Mouse (Mus musculus) hindbrain, embryonic 14.5 days (tissue): ENCODE data around the gene Psmd3. TPM values are rescaled to one million over a fixed set of nuclear protein-coding genes. Genes with fewer than 3 reads are reported as not detected.
A peak's percentile ranks its signal among the peaks of the same experiment; 100 is the strongest.

ENCODE experiments used
- ATAC-seq: fragments of 200-750 bp; cut with Nextera tagmentation; 2 replicates; pipeline ENCODE4 v1.8.0; 2017; ENCODE audit warnings: moderate number of reproducible peaks, mild to moderate bottlenecking, moderate TSS enrichment, moderate library complexity; ENCODE audit not compliant: low FRiP score
- DNase-seq: peaks from one replicate; pipeline ENCODE4 v3.0.0-alpha.2; 2015; ENCODE audit warnings: low spot score
- H3K27ac ChIP-seq: fragments of 300-500 bp; sonication (generic); 2 replicates; pipeline ENCODE4 v1.5.1; 2014; ENCODE audit warnings: mild to moderate bottlenecking, moderate library complexity
- H3K27me3 ChIP-seq: fragments of 300-500 bp; sonication (generic); 2 replicates; pipeline ENCODE4 v1.6.1; 2014; ENCODE audit warnings: mild to moderate bottlenecking, low read length, mixed read lengths; ENCODE audit not compliant: control insufficient read depth, insufficient read depth
- H3K36me3 ChIP-seq: fragments of 300-500 bp; sonication (generic); replicated peaks from 2 replicates; pipeline ENCODE4 v1.6.1; 2014; ENCODE audit not compliant: control insufficient read depth, insufficient read depth
- H3K4me1 ChIP-seq: fragments of 300-500 bp; sonication (generic); replicated peaks from 2 replicates; pipeline ENCODE4 v1.6.1; 2014; ENCODE audit warnings: antibody characterized with exemption, low read length, mixed read lengths; ENCODE audit not compliant: control insufficient read depth, insufficient read depth
- H3K4me2 ChIP-seq: fragments of 300-500 bp; sonication (generic); replicated peaks from 2 replicates; pipeline ENCODE4 v1.6.1; 2014; ENCODE audit warnings: mild to moderate bottlenecking, moderate library complexity
- H3K4me3 ChIP-seq: fragments of 300-500 bp; sonication (generic); replicated peaks from 2 replicates; pipeline ENCODE4 v1.5.1; 2014; ENCODE audit warnings: mild to moderate bottlenecking, low read length
- H3K9ac ChIP-seq: fragments of 300-500 bp; sonication (generic); 2 replicates; pipeline ENCODE4 v1.6.1; 2014
- H3K9me3 ChIP-seq: fragments of 300-500 bp; sonication (generic); 2 replicates; pipeline ENCODE4 v1.6.1; 2016; ENCODE audit warnings: low read length; ENCODE audit not compliant: control insufficient read depth
- WGBS: fragments of 180-500 bp; shearing (Covaris S2); extraction: QIAGEN DNeasy Blood & Tissue Kit; methylation state at CpG from one replicate; pipeline ENCODE4 v1.1.7; 2014; 5-methylcytosine and 5-hydroxymethylcytosine counted together
- polyA plus RNA-seq: library from polyadenylated mRNA; unstranded; fragments of >200 nt; fragmentation: Nextera tagmentation; extraction: Ambion mirVana; gene quantifications from 2 replicates; pipeline ENCODE4 v1.2.1, GENCODE M21; 2014

The Psmd3 gene
- polyA plus RNA-seq, 1 experiment from 2014 or later = 130 TPM

DNA sequence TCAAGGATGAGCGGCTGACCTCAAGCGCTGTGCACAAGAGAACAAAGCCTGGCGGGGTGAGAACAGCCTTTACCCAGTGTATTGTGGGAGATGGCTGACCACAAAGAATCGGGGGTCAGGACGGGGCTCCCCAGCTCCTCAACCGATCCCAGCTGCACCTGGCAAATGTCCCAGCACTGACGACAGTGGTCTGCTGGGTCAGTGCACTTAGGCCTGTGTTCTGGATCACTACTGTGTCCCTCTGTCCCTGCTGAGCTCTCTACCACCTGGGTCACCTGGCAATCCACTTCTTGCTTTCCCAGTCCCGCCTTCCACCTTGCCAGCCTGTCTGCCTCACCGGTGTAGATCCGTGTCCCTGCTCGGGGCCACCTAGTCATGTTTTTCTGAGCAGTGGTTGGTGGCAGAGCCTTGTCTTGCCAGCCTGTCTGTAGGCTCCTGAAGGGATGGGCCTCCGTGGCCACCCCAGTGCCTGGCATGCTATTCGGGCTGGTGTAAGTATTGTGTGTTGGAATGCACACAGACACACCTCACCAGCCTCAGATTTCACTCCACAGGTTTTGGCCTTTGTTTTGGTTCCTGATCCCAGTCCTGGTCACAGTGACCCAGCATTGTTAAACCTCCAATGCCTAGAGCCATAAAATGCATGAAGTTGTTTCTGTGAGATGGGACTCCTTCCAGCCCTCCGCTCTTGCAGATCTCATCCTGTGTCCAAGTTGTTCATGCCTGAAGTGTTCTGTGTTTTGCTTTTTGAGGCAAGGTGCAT, 14.3 kb downstream of the Psmd3 start:
- no peak for ATAC-seq
- H3K36me3 ChIP-seq = peaks cover 54% of the 10 kb centered on the region

GRCm38 (mm10) chr11:98697225-98697624, 14.9 kb downstream of the Psmd3 start:
- Histone ChIP-seq H3K9ac (no peak overlapping the region), H3K36me3 (peaks cover 48% of the 10 kb centered on the region), H3K27me3 (no peaks in the 10 kb centered on the region), H3K27ac (no peak overlapping the region), H3K4me1 (no peaks in the 10 kb centered on the region; the same call in 1 of the 2 replicates), H3K4me3 (no peak overlapping the region), H3K4me2 (no peak overlapping the region), H3K9me3 (no peaks in the 10 kb centered on the region)
- no peak for ATAC-seq
- WGBS = 90% methylated on average over 12 of the region's 12 CpGs
- no peak for DNase-seq

More for the DNA sequence above, 14.3 kb downstream of the Psmd3 start:
- H3K4me2 ChIP-seq = no peak overlapping the region
- H3K9ac ChIP-seq = no peak overlapping the region
- H3K27ac ChIP-seq = no peak overlapping the region
- no peaks in the 10 kb centered on the region for H3K9me3 ChIP-seq
- no peak overlapping the region for H3K4me3 ChIP-seq
- H3K4me1 ChIP-seq = no peaks in the 10 kb centered on the region
- no peak for DNase-seq
- WGBS = 87% methylated on average over 14 of the region's 14 CpGs
- no peaks in the 10 kb centered on the region for H3K27me3 ChIP-seq

DNA sequence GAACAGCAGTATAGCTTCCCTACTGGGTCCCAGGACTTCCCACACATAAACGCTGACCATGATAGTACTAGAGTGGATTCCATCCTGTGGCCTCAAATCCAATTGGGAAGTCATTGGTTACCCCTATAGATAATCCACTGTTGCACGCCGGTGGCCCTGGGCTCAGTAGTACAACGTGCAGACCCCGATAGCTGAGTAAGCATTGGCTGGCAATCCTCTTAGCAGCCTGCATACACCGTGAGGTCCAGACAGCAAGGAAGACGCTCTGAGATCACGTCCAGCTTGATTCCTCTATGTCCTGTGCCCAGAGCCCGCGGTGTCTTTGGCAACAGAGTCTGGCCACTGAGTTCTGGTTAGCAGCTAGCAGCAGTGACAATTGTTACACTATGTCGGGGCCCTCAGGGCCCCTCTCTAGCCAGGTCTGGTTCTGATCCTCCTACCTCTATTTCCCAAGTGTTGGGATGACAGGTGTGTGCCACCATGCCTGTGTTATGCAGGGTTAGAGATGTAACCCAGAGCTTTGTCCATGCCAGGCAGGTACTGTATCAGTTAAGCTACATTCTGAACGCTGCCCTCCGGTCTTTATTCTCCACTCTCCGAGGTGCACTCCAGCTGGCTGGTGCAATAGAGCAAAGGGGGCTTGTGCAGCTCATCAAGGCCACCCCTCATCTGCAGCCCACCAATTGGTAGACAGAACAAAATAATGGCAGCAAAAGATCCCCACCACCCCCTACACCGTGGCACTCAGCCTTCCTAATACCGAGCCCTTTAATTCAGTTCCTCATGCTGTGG, 16.7 kb downstream of the Psmd3 start:
- Histone ChIP-seq H3K27me3 (no peaks in the 10 kb centered on the region), H3K9ac (no peak overlapping the region), H3K27ac (no peak overlapping the region), H3K9me3 (no peaks in the 10 kb centered on the region), H3K4me3 (no peak overlapping the region), H3K36me3 (peaks cover 33% of the 10 kb centered on the region), H3K4me2 (no peak overlapping the region), H3K4me1 (no peaks in the 10 kb centered on the region; the same call in 1 of the 2 replicates)
- WGBS = 88% methylated on average over 16 of the region's 16 CpGs
- DNase-seq = no peak
- ATAC-seq = no peak

DNA sequence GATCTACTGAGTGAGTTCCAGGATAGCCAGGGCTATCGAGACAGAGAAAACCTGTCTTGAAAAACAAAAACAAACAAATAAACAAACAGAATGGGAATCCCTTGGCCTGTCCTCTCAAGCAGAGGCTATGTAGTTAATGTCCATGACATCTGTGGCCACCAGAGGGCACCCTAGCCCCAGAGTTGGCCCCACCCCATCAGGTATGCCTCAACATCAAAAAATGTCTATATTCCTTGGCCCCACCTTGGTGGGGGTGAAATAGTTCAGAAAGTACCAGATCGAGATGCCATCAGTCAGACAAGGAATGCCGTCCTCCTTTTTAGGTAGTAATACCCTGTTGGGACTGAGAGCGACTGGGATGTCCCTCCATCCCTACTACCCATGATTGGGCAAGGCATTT, 17.6 kb downstream of the Psmd3 start:
- H3K27me3 ChIP-seq = no peaks in the 10 kb centered on the region
- DNase-seq (peak; percentile 74), ATAC-seq (peak; percentile 40; the same call in 1 of the 2 replicates)
- no peak overlapping the region for H3K4me3 ChIP-seq
- H3K9ac ChIP-seq = no peak overlapping the region
- 48% methylated on average over 4 of the region's 4 CpGs for WGBS
- no peaks in the 10 kb centered on the region; the same call in 1 of the 2 replicates for H3K4me1 ChIP-seq
- H3K4me2 ChIP-seq = no peak overlapping the region
- H3K27ac ChIP-seq = no peak overlapping the region
- no peaks in the 10 kb centered on the region for H3K9me3 ChIP-seq
- H3K36me3 ChIP-seq = peaks cover 33% of the 10 kb centered on the region

GRCm38 (mm10) chr11:98701213-98701670, 18.9 kb downstream of the Psmd3 start, which contains the start of gene Csf3:
Csf3 (plus strand) TSS chr11:98701263.
- DNase-seq (no peak), ATAC-seq (no peak)
- no peak within 1 kb of the TSS for H3K27ac ChIP-seq
- H3K4me1 ChIP-seq = no peaks in the 10 kb centered on the region; the same call in 1 of the 2 replicates
- H3K4me2 ChIP-seq = no peak within 1 kb of the TSS
- no peaks in the 10 kb centered on the region for H3K27me3 ChIP-seq
- peaks cover 33% of the 10 kb centered on the region for H3K36me3 ChIP-seq
- H3K9ac ChIP-seq = no peak within 1 kb of the TSS
- 42% methylated on average over 10 of the region's 10 CpGs for WGBS
- no peak within 1 kb of the TSS for H3K4me3 ChIP-seq
- H3K9me3 ChIP-seq = no peaks in the 10 kb centered on the region

GRCm38 (mm10) chr11:98702323-98702722, 20.0 kb downstream of the Psmd3 start:
- ATAC-seq (no peak), DNase-seq (no peak)
- Histone ChIP-seq H3K27me3 (no peaks in the 10 kb centered on the region), H3K9me3 (no peaks in the 10 kb centered on the region), H3K4me3 (no peak overlapping the region), H3K36me3 (peaks cover 36% of the 10 kb centered on the region), H3K27ac (no peak overlapping the region), H3K9ac (no peak overlapping the region), H3K4me1 (no peaks in the 10 kb centered on the region; the same call in 1 of the 2 replicates), H3K4me2 (no peak overlapping the region)
- 66% methylated on average over 5 of the region's 5 CpGs for WGBS

GRCm38 (mm10) chr11:98705021-98705420, 22.7 kb downstream of the Psmd3 start:
- Histone ChIP-seq H3K4me1 (no peaks in the 10 kb centered on the region; the same call in 1 of the 2 replicates), H3K27me3 (no peaks in the 10 kb centered on the region), H3K9me3 (no peaks in the 10 kb centered on the region), H3K9ac (no peak overlapping the region), H3K4me3 (no peak overlapping the region), H3K4me2 (no peak overlapping the region), H3K27ac (no peak overlapping the region), H3K36me3 (peaks cover 61% of the 10 kb centered on the region)
- ATAC-seq (no peak), DNase-seq (no peak)
- 89% methylated on average over 10 of the region's 10 CpGs for WGBS

DNA sequence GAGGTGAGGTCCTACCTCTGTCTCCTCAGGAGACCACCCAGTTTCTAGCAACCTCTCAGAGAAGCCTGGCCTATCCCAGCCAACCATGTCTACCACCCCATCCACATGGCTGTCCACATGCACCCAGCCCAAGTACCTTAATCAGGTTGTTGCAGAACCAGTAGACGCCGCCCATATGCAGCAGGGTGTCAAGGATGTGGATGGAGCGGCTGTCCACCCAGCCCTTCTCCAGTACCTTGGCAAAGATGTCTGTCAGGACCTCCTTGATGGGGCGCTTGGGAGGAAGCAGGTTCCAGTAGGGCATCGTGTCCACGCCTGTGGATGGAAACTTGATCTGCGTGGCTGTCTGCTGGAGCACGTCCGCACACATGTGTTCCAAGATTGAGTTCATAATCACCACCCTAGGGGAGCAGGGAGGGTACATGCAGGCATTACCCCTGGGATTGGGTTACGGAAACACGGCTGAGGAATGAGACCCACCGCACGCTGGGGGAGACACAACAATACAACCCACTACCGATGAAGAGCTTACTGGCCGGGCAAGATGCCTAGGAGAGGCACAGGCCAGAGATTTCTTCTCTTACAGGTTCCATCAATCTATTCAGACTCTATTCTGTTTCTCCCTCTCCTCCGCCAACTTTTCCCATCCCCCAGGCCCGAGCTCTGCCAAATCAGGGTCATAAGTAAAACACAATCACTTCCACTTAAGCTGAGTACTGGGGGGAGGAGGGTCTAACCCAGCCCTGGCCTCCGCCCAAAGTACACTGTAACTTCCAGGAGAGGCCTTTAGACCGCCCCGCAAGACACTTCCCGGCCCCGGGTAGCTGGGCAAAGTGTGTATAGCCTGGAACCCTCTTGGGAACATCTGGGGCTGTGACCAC, 25.3 kb downstream of the Psmd3 start:
- H3K9ac ChIP-seq = no peak overlapping the region
- H3K9me3 ChIP-seq = no peaks in the 10 kb centered on the region
- 89% methylated on average over 22 of the region's 22 CpGs for WGBS
- H3K27me3 ChIP-seq = no peaks in the 10 kb centered on the region
- H3K27ac ChIP-seq = no peak overlapping the region
- no peak overlapping the region for H3K4me3 ChIP-seq
- peak; percentile 21; the same call in 1 of the 2 replicates for ATAC-seq
- no peak for DNase-seq
- H3K4me2 ChIP-seq = no peak overlapping the region
- H3K36me3 ChIP-seq = peaks cover 84% of the 10 kb centered on the region
- no peaks in the 10 kb centered on the region for H3K4me1 ChIP-seq
